Mouse (Mus musculus) lung, postnatal 36 days (tissue): ENCODE data around the gene Vax1.

ENCODE experiments used
- DNase-seq: peaks from one replicate; pipeline ENCODE4 v3.0.0; 2022; ENCODE audit warnings: mixed read lengths

The Vax1 gene

GRCm38 (mm10) chr19:59169936-59170765 lies at the start of gene Vax1:
Gene Vax1 (minus strand): TSS chr19:59170056.
- no peak for DNase-seq

GRCm38 (mm10) chr19:59218991-59219390 lies 49.1 kb upstream of the Vax1 start, which contains the start of gene Kcnk18:
Gene Kcnk18 (plus strand): TSS chr19:59219214.
- DNase-seq, result no peak

GRCm38 (mm10) chr19:59216891-59217290 lies 47.0 kb upstream of the Vax1 start:
- no peak for DNase-seq

- no peak for DNase-seq
These were observed 39.1 kb upstream of the Vax1 start for GRCm38 (mm10) chr19:59208986-59209385.

DNA sequence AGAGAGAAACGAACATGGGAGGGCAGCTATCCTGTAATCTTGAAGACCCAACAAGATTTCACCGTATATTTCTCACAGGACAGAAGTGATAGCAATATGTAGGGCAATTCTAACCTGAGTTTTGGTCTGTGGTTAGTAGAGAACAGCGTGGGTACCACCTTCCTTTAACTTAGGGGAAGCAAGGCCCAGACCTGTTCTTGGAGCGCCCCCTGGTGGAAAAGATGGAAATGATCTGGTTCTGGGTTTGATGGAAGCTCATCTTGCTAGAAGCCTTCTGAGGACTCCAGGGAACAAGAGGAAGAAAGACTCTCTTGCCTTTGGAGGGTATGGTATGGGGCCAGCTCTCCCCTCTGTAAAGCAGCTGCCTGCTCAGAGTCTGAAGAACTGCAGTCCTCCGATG lies 38.6 kb upstream of the Vax1 start:
- DNase-seq, result peak; percentile 69

DNA sequence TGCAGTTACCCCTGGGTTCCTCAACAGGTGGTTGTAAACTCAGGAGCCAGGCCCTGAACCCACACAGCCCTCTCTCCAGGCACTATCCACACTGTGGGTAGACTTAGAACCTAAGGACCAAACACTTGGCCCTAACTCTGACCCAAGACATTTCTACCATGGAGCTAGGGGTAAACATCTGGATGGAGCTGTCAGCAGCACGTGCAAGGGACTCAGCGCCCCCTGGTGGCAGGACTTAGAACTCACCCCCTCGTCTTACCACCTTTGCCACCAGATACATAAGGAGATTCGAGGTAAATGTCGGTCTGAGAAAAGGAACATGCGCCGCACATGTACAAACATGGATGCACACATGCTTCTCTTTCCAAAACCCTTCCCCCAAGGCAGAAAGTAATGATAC lies 28.3 kb upstream of the Vax1 start:
- peak; percentile 72 for DNase-seq

DNA sequence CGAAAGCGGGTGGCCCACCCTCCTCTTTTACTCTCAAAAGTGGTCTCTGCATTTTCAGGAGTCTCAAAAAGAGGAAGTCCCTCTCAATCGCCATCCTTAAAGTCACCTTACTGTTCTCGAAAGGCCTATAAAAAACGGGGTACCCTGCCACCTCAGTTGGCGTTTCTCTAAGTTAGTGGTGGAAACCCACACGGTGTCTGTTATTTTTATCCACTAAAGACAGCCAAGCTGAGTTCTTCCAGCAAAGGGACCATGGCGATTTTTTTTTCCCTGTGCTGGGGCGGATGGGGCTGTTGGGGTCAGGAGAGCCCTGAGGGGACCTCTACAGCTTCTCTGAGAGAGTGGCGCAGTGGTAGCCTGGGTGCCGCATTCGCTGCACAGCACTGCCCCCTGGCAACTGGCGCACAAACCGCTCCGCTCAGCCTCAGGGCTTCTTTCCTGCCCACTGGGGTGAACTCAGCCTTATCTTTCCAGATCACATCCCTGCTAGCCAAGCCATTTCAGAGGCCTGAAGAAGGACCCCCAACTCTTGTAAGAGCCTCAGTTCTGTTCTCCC lies 26.3 kb upstream of the Vax1 start:
- peak; percentile 40 for DNase-seq

DNA sequence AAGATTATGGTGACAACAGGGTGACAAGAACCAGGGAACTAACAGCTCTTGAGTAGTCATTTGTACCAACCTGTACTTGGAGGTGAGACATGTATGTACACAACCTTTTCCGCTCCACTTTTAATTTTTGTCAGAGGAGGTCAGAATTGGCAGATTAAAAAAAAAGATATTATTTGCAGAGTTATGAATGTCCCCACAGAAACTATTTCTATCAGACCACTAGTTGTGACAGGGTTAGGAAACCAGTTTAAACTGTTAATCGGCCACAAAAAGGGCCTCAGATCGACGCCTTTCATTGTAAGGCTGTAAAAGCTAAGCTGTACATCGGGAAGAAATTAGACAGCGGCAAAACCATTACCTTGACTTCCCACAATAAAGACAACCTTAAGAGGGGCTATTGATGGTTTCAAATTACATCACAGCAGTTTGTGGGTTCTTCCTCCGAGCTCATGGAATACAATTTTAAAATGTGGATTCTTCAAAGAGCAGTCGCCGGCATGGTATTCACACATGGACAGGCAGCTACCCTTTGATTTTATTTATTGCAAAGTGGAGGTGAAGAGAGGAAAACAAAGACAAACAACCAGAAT lies 25.4 kb upstream of the Vax1 start:
- DNase-seq, result no peak

DNA sequence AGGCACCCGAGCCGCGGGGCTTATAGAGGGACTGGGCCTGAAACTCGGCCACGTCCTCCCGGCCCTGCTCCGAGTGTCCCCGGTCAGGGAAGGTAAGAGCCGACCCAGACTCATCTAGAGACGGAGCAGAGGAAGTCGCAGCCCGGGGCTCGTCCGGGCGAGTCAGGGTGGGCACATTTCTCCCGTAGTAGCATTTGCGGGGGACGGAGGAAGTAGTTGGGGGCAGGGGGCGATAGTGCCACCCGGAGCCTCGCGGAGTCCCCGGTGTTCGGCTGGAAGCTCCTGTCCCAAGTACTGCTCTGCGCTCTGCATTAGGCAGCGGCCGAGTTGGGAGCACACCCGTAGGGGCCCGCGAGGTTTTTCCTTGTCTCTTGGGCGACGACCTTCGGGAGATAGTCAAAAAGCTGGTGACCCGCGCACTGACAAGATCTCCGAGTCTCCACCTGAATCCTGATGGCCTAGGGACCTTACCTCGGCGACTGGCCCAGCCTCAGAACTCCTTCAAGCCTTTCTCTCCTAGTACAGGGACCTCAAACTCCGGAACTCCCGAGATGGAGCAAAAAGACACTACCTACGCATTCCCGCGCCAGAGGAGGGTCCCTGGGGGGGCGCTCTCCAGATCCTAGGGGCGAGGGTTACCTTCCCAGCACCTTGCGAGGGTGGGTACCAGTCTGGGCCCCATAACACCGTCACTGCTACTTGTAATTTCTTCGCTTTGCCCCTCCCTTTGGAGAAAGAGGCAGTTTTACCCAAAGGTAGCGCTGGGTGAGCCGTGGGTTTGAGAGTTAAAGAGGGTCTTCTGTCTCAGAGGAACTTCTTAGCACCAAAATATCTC lies 24.3 kb upstream of the Vax1 start:
- DNase-seq, result no peak

GRCm38 (mm10) chr19:59193456-59193855 lies 23.6 kb upstream of the Vax1 start:
- DNase-seq, result no peak

DNA sequence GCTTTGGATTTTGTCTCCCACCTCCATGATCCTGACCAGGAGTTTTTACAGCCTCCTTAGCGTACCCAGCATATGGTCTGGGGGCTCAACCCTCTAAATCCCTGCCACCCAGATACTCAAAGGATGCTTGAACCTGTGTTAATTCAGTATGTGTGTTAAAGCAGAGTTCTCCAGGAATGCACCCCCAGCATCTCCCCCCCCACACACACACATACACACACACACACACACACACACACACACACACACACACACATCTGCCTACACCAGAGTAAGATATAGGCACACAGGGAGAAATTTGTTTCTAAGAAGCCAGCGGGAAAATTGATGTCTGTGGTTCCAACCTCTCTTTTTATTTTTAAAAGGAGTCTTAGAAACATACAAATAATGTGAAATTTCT lies 22.6 kb upstream of the Vax1 start:
- DNase-seq, result no peak

DNA sequence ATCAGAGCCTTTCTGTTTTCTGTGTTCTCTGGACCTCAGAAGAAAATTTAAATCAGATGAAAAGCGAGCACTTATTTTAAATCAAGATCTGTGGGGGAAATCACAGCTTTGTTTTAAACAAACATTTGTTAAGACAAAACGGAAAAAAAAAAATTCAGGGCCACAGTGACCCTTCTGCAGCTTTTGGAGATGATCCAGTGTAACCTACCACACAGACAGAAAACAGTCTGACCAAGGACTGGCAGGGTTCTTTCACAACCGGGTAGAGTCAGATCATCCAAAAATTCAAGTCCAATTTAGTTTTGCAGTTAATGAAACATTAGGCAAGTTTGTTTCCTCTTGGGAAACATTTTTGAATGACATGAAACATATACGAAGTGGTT lies 21.3 kb upstream of the Vax1 start:
- DNase-seq, result no peak

GRCm38 (mm10) chr19:59190431-59191122 lies 20.7 kb upstream of the Vax1 start:
- DNase-seq, result no peak

GRCm38 (mm10) chr19:59188981-59189380 lies 19.1 kb upstream of the Vax1 start:
- no peak for DNase-seq

DNA sequence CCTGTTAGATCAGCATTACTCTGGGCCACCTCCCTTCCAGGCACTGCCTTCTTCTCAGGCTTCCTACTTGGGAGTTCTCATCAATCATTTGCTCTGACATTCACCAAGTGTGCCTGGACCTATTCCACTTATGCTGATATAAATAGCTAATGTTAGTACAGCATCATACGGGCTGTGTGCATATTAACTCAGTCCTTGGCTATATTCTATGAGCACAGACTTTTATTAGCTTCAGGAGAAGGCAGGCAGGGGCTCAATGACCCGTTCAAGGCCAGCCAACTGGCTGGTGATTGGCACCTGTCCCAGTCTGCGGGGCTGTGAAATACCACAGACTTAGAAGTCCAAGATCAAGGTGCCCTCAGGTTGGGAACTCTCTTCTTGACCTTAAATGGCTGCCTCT lies 14.1 kb upstream of the Vax1 start:
- DNase-seq, result no peak

DNA sequence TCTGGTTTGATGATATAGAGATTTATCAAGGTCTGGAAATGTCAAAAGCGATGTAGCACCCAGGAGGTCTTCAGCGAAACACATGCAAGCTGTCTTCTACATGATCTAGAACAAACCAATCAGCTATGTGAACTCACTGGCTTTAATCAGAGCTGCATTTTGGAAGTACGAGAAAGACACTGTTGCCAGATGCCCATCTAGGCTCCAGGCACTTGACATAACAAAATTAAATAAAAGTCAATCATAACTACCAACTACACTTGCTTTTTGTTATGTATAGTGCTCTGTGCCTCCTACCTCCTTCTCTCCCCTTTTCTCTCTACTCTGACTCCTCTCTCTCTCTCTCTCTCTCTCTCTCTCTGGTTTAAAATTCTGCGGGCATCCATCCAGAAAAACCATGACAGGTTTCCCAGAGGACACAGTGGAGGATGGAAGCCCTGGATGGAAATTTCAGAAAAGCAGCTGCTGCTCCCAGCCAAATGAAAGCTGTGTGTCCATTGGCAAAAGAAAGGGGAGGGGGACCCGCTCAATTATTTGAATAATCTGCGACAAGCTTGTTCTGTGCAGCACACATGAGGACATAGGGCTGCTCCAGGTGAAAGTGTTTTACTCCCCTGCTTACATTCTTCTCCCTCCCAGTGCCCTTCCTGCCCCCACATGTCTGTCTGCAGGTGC lies 3.6 kb upstream of the Vax1 start:
- DNase-seq, result no peak

DNA sequence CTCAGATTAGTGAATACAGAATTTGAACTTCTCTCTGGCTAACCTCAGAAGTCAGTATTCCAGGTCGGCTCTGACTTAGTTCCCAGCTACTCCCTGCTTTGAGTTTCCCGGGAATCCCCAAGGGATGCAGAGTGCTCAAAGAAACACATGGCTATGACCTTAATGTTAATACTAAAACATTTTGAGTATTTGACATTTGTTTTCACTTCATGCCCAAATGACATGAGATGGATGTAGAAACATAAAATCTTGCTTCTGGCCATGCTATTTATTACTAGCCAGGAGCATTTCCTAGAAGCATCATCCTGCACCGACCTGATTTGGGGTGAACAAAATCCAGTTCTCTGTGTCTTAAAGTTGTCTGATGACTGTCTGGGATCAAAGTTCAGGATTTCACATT lies 2.9 kb upstream of the Vax1 start:
- no peak for DNase-seq

GRCm38 (mm10) chr19:59171871-59172245 lies 2.0 kb upstream of the Vax1 start:
- no peak for DNase-seq

- DNase-seq, result no peak
These were observed 1.5 kb upstream of the Vax1 start for GRCm38 (mm10) chr19:59171151-59171870.

DNA sequence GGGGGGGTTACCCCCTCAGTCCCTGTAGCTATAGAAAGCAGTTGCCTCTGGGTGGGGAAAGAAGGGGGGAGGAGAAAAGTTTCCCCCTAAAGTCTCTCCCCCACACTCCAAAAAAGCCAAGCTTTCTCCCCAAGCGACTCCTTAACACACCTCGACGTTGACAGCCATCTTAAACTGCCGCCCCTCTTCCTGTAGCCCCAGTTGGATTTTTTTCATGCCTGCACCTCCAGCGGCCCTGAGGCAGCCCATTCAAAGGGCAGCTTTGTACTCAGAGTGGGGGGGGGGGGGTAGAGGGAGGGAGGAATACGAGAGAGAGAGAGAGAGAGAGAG lies 875 bp upstream of the Vax1 start:
- no peak for DNase-seq

GRCm38 (mm10) chr19:59169143-59169935 lies 517 bp downstream of the Vax1 start:
- DNase-seq, result no peak
